Mouse (Mus musculus) cortical plate, adult 2 months (tissue): ENCODE data around the gene Sdk1.

Experiments used
- CTCF ChIP-seq: fragments of 200-500 bp; IDR thresholded peaks from 2 replicates; pipeline ENCODE4 v1.5.1; 2011; ENCODE audit warnings: mild to moderate bottlenecking, control low read depth, low read length; ENCODE audit not compliant: insufficient read depth; ENCODE audit errors: extremely low read depth
- POLR2A ChIP-seq: fragments of 200-500 bp; IDR thresholded peaks from 2 replicates; pipeline ENCODE4 v1.6.1; 2011; ENCODE audit warnings: mild to moderate bottlenecking, low read length, control low read depth; ENCODE audit not compliant: insufficient read depth; ENCODE audit errors: extremely low read depth

- TF ChIP-seq CTCF (no peak), POLR2A (no peak)
Observed at GRCm38 (mm10) chr5:141225243-141225642, 16.0 kb upstream of the Sdk1 start.
